Mouse (Mus musculus) embryonic fibroblast, embryonic 13.5 days (primary cell): ENCODE measurements at regions not wholly inside any gene's neighbourhood (a gene's known extent, or its start where the extent isn't known, plus 50 kb on each side); places are given as distances from the start of the nearest gene placed in this dataset.

Experiments
- CTCF ChIP-seq: IDR thresholded peaks from 2 replicates; pipeline ENCODE4 v1.5.1; 2011; ENCODE audit warnings: mild to moderate bottlenecking, control low read depth, low read length, moderate library complexity, borderline replicate concordance; ENCODE audit not compliant: insufficient read depth
- POLR2A ChIP-seq: IDR thresholded peaks from 2 replicates; pipeline ENCODE4 v1.6.1; 2011; ENCODE audit warnings: low read depth, mild to moderate bottlenecking, control low read depth, low read length, moderate library complexity

DNA sequence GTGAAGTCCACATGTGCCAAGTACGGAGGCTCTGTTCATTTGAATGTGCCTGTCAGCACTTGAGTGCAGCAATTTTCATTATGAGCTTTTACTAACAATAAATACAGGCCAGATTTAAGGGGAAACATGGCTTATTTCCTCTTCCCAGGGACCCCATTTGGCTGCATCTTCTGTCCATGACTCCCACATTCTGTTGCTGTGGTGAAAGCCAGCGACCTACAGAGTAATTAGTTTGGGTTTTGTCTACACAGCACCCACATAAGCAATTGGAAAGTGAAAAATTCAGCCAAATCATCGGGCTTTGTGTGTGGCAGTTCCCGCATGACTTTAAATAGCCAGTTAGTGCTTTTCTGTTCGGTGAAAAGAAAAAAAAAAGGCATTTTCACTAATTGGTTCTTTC lies 76.7 kb upstream of the Sp4 start:
- TF ChIP-seq CTCF (no peak), POLR2A (no peak)
